Mouse (Mus musculus) monocyte, adult 59 days (primary cell): ENCODE measurements around the gene Atrip. TPM values are rescaled to one million over a fixed set of nuclear protein-coding genes. Genes with fewer than 3 reads are reported as not detected.

Experiments used
- total RNA-seq, 2 experiments: library from RNA; stranded (reverse); gene quantifications; one replicate each; pipeline ENCODE4 v1.2.4; 2023

Gene Atrip
- total RNA-seq: 10 to 100 TPM; 15.8 to 23.1 TPM

GRCm38 (mm10) chr9:109073661-109074573 is at the start of gene Atrip:
TSS of gene Atrip (minus strand) at chr9:109074124.

GRCm38 (mm10) chr9:109095137-109095982 is 21.4 kb upstream of the Atrip start, which contains the start of gene Plxnb1:
TSS of gene Plxnb1 (plus strand) at chr9:109095389.

DNA sequence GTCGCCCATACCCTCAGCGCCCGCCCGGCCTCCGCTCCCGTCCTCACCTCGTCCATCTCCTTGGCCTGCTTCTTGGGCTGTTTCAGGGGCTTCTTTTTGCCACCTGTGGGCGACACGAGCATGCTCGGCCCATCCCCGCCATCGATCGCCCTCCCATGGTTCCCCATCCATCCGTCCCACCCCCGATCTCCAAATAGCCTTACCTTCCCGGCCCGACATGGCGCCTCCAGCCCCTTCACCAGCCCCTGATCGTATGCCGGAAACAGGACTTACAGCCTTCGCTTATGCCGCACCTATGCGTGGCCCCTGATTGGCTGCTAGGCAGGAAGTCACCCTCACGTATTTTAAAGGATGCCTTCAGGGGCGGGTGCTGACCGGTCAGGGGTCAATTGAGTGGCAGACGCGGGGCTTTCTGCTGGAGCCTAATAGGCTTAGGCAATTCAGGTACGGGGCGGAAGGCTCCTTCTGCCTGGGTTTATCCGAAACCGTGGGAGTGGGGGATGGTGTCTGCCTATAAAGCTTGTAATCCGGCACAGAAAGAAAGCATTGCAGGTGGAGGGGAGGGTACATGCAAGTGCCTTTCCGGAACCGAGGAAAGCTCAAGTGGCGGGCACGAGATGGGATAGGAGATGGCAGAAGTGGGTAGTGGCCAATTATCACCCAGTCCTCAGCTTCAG is 8.3 kb upstream of the Atrip start, which contains the start of the genes Ccdc51 and Tma7:
Gene Ccdc51 (plus strand): TSS at position 370 of the 677 bp plus-strand sequence.
Gene Tma7 (minus strand): TSS at position 464 of the 677 bp plus-strand sequence.

DNA sequence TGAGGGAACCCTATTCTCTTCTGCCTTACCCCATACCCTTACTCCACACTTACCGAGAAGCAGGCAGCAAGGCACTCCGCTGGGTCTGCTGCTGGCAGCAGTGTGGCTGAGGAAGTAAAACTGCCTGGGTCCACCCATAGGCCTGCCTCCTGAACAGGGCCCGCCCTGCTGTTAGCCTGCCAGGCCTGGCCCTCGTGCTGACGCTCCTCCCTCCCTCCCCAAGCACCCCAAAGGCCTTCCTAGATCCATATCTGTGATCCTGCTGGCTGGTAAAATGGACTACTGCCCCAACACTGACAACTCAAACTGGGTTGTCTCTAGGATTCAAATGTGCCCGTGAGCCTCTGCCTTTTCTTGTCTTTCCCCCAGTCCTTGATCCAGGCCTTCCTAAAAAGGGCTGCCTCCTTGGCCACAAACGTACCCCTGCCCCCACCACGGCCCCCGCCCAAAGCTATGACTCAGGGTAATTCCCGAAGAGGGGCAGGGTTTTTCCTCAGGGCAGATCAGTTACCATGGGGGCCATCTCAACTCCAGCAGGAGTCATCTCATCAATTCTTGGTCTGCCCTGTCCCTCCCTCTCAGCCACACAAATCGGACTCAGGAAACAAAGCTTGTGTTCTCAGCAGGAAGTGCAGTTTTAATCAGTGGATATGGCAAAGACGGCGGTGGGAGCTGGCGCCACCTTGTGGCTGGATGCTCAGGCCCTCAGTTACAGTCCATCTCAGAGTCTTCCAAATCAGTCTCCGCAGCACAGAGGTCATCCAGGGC is 14.6 kb downstream of the Atrip start, which contains the start of gene Trex1:
Gene Trex1 (minus strand): TSS at position 599 of the 768 bp plus-strand sequence.

DNA sequence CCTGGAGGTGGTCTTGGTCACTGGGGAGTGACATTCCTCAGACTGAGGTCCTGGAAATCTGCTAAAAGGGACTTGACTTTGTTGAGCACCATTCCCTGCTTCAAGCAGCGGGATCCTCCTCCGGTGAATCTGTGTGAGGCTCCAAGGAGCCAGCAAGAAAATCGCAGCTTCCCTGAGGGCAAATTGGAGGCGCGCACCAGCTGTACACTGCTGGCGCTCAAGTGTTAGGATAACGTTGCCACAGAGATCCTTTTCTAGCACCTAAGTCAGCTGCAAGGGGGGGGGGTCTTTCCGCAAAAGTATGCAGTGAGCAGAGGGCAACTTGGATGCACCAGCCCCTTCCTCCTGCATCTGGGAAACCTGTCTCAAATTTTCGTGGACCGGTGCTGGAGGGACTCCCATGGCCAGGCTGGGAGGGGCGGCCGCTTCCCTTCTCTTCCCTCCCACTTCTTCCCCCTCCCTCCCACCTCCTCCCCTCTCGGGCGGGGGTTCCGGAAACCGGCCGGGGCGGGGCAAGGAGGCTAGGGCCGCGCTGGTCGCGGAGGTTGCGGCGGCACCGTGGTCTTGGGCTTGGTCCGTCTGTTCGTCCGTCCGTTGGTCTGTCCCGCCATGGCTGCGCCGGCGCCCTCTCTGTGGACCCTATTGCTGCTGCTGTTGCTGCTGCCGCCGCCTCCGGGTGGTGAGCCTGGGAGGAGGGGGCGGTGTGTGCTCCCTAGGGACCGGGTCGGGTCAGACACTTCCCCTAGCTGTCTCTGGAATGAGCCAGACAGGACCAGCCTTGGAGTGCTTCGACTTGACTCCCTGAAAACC is 35.6 kb downstream of the Atrip start, which contains the start of gene Shisa5:
Gene Shisa5 (plus strand): TSS at position 480 of the 810 bp plus-strand sequence.

Other genes with a start within 250 kb of the Atrip start
- gene Celsr3, start 247.8 kb downstream of the Atrip start, total RNA-seq: 10 to 100 TPM; 23.3 to 26.8 TPM
- gene Slc26a6, start 220.8 kb downstream of the Atrip start, total RNA-seq: 10 to 100 TPM; 34.8 to 35.7 TPM
- 1 to 10 TPM in 1 of 2 experiments, not detected in 1; 1.6 TPM for gene Tmem89, start 159.5 kb downstream of the Atrip start, total RNA-seq
- 100 to 1,000 TPM; 166 to 170 TPM for gene Uqcrc1, start 137.5 kb downstream of the Atrip start, total RNA-seq
- 1 to 10 TPM; 3.3 to 8.5 TPM for gene Col7a1, start 120.5 kb downstream of the Atrip start, total RNA-seq
- not detected for gene Ucn2, start 88.1 kb downstream of the Atrip start, total RNA-seq
- 10 to 100 TPM; 84.2 to 95.0 TPM for gene Pfkfb4, start 82.3 kb downstream of the Atrip start, total RNA-seq
- 100 to 1,000 TPM; 568 to 696 TPM for gene Shisa5, start 35.6 kb downstream of the Atrip start, total RNA-seq
- 100 to 1,000 TPM; 142 to 161 TPM for gene Trex1, start 14.4 kb downstream of the Atrip start, total RNA-seq
- 1 to 10 TPM; 3.5 to 4.6 TPM for gene Ccdc51, start 8.4 kb upstream of the Atrip start, total RNA-seq
- gene Tma7, start 8.5 kb upstream of the Atrip start, total RNA-seq: 100 to 1,000 TPM; 253 to 265 TPM
- under 1 TPM; 0.05 to 0.12 TPM for gene Plxnb1, start 21.3 kb upstream of the Atrip start, total RNA-seq
- not detected for gene Fbxw21, start 87.9 kb upstream of the Atrip start, total RNA-seq
- not detected for gene Fbxw13, start 121.9 kb upstream of the Atrip start, total RNA-seq
- not detected for gene Fbxw20, start 160.6 kb upstream of the Atrip start, total RNA-seq
- gene Fbxw14, start 213.6 kb upstream of the Atrip start, total RNA-seq: not detected